Mouse (Mus musculus): ENCODE measurements around the gene Bcan.

GRCm38 (mm10) chr3:87981894-87982835 is 17.9 kb downstream of the Bcan start:
- TF ChIP-seq POLR2A (IDR thresholded peaks at IDR 0.05; ENCODE audit: control insufficient read depth, low read depth, low read length) (no peak), CTCF (IDR thresholded peaks at IDR 0.05; ENCODE audit: control insufficient read depth, insufficient read depth, insufficient replicate concordance, low read depth, low read length) (no peak)
